Mouse (Mus musculus): ENCODE measurements around the gene Nabp2. TPM values are rescaled to one million over a fixed set of nuclear protein-coding genes. Genes with fewer than 3 reads are reported as not detected.

Nabp2 gene
- total RNA-seq, 2 experiments from 2014 or later: 56.7 to 59.0 TPM

DNA sequence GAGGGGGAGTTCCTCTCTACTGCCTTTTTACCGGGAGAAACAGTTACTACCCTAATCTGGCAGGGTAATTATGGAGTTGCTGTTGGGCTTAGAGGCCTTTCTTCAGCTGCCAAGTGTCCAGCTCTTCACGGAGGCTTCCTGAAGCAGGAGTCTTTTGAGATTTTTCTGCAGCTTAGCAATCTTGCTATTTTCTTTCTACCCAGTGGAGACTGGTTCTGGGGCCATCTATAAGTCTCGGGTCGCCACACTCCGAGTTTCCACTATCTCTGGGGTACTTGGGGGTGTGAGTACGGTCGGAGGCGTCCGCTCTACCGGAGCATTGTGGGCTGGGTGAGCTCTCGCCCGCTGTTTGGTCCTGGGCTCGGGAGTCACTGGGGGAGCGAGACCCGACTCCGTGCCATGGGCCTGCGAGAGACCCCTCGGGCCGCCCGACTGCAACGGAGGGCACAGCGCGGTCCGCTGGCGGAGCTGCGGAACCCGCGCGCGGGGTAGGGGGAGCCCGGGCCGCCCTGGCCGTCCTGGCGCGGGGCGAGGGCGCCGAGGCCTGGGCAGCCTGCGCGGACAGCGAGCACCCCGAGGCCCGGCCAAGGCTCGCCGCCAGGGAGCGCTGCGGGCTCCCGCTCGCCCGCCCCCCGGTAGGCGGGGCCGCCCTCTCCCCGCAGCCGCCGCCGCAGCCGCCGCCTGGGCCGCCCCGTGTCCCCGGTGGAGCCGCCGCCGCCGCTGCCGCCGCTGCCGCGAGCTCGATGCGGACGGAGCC lies 34.7 kb downstream of the Nabp2 start, which contains the start of gene Ankrd52:
TSS of gene Ankrd52 (plus strand) at position 661 of the 757 bp plus-strand sequence.
- DNase-seq: peak; percentile 96
- peak within 1 kb of the TSS; percentile 94 for H3K4me3 ChIP-seq
- TF ChIP-seq CTCF (IDR thresholded peaks at IDR 0.05): peak; percentile 61
- intact Hi-C loops (cut with DNase I): loop anchor here (2.0 to 10.0 kb wide), 3 partner anchors 39 to 168 kb away; partner anchors contain the start of genes Cs, Rpl41 and Zc3h10
- peak within 1 kb of the TSS; percentile 99 for H3K27ac ChIP-seq

DNA sequence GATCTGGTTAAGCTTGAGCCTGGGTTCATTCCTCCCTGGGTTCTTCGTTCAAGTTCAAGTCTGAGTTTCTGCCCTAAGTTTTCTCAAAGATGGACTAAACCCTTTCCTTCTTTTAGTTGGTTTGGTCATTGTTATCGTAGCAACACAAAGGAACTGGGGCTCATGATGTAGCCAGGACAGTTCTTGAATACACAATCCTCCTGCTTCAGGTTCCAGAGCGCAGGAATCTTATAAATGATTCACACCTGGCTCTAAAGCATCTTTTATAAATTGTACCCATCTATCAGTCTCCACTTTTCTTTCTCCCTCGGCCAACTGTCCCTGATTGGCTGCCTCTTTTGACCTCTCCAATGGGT lies 35.2 kb downstream of the Nabp2 start:
- no peak for DNase-seq
- H3K4me3 ChIP-seq: peak overlapping the region; percentile 94
- intact Hi-C loops (cut with DNase I): loop anchor here (2.0 to 10.0 kb wide), 3 partner anchors 39 to 169 kb away; partner anchors contain the start of genes Cs, Rpl41 and Zc3h10
- no peak for TF ChIP-seq CTCF (IDR thresholded peaks at IDR 0.05)
- peak overlapping the region; percentile 99 for H3K27ac ChIP-seq

DNA sequence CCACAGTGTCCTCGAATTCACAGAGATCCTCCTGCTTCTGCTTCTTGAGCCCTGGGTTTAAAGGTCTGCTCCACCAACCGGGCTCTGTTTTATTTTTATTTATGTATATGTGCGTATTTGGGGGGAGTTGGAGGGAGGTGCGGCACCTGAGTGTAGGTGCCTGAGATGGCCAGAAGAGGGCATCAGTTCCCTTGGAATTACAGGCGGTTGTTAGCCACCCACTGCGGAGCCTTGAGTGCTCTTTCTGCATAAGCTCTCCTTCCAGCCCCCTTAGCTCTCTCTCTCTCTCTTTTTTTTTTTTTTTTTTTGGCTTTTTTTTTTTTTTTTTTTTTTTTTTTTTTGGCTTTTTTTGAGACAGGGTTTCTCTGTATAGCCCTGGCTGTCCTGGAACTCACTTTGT lies 36.9 kb downstream of the Nabp2 start:
- DNase-seq: no peak
- TF ChIP-seq CTCF (IDR thresholded peaks at IDR 0.05): peak; percentile 43
- no peak overlapping the region for H3K4me3 ChIP-seq
- intact Hi-C loops (cut with DNase I): loop anchor here (10.0 kb wide), 1 partner anchor 170 kb away; the partner anchor contains the start of genes Rpl41 and Zc3h10
- peak overlapping the region; percentile 96 for H3K27ac ChIP-seq

DNA sequence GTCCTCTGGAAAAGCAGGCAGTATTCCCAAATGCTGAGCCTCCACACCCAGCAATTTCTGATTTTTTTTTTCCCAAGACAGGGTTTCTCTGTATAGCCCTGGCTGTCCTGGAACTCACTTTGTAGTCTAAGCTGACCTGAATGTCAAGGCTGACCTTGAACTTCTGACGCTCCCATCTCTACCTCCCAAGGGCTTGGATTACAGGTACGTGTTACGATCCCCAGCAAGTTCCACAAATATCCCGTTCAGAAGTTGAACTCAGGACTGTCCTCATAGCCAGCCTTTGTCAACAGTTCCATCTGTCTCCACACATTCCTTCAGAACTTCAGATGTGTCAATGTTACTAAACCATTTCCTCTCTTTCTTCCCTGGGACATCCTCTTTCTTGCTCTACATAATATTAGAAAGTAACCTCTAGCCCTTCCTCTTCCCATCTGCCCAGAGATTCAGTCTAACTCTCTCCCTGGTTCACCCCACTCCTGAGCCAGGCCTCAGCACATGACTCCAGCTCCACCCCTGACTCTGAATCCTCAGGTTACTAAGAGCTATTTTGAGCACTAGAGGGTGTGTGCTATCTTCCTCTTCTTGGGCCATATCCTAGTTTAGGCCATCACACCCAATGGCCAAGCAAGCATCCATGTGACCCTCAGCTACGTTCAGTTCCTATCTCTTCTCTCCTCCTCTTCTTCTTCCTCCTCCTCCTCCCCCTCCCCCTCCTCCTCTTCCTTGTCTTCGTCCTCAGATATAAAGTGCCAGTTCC lies 38.1 kb downstream of the Nabp2 start:
- H3K27ac ChIP-seq: peak overlapping the region; percentile 96
- DNase-seq: peak; percentile 80
- intact Hi-C loops (cut with DNase I): loop anchor here (10.0 kb wide), 1 partner anchor 172 kb away; the partner anchor contains the start of genes Rpl41 and Zc3h10

DNA sequence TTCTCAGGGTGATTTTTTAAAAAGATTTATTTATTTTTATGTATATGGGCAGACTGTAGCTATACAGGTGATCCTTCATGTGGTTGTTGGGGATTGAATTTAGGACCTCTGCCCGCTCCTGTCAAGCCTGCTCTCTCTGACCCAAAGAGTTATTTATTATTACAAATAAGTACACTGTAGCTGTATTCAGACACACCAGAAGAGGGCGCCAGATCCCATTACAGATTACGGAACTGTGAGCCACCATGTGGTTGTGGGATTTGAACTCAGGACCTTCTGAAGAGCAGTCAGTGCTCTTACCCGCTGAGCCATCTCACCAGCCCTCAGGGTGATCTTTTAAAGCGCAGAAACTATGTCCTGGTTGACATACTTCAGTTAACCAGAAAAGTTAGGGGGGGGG lies 39.1 kb downstream of the Nabp2 start:
- TF ChIP-seq CTCF (IDR thresholded peaks at IDR 0.05): peak; percentile 39
- intact Hi-C loops (cut with DNase I): loop anchor here (10.0 kb wide), 1 partner anchor 173 kb away; the partner anchor contains the start of genes Rpl41 and Zc3h10
- no peak for DNase-seq
- Histone ChIP-seq H3K27ac (peak overlapping the region; percentile 96), H3K4me3 (no peak overlapping the region)

More for the DNA sequence above, 38.1 kb downstream of the Nabp2 start:
- no peak overlapping the region for H3K4me3 ChIP-seq
- no peak for TF ChIP-seq CTCF (IDR thresholded peaks at IDR 0.05)

DNA sequence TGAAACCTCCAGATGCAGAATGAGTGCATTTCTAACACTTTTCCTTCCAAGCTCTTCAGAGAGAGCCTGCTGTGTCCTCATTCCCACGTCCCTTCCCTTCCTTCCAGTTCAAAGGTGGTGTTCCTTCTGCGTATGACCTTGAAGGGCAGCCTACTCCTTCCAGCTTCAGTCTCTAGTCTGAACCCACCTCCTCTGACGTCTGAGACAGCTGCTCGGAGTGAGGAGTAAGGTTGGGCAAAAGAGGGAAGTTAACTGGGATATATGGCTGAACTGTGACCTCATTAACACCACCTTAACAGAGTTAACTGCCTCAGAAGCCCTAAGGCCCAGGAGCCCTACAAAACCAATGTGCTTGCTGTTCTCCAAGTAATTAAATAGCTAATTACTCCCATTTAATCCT lies 40.7 kb downstream of the Nabp2 start:
- no peak overlapping the region for H3K4me3 ChIP-seq
- no peak for DNase-seq
- peak overlapping the region; percentile 96 for H3K27ac ChIP-seq
- intact Hi-C loops (cut with DNase I): loop anchor here (10.0 kb wide), 1 partner anchor 174 kb away; the partner anchor contains the start of genes Rpl41 and Zc3h10
- TF ChIP-seq CTCF (IDR thresholded peaks at IDR 0.05): no peak

DNA sequence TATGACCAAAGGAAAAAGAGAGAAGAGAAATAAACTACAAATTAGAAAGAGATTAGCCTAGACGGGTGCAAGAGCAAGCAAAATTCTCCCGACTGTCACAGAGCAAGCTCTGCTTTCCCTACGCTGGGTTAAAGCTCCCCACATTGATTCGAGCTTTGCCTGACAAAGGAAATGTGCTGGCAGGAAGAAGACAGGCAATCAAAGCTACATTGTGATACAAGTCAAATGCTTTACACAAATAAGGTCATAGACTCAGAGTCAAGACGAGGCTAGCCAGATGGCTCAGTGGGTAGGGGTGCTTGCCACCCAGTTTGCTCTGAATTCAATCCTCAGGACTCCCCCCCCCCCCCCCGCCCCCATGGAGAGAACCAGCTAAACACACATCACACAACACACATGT lies 41.3 kb downstream of the Nabp2 start:
- TF ChIP-seq CTCF (IDR thresholded peaks at IDR 0.05): no peak
- peak overlapping the region; percentile 89 for H3K4me3 ChIP-seq
- intact Hi-C loops (cut with DNase I): loop anchor here (10.0 kb wide), 1 partner anchor 175 kb away; the partner anchor contains the start of genes Rpl41 and Zc3h10
- peak overlapping the region; percentile 96 for H3K27ac ChIP-seq
- no peak for DNase-seq

DNA sequence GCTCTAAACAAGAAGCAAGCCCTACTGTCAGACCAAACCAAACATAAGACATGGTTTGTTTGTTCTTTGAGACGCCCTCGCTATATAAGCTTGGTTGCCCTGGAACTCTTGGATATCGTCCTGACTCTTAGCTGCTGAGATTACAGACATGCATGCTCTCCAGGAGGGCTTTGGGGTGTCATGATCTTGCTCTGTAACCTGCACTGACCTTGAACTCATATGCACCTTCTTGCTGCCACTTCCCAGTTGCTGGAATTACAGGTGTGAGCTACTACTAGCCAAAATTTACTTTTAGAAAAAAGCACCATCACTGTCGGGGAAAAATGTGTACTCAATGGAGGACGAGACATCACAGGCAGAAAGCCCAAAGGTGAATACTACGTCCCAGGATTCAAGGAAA lies 41.7 kb downstream of the Nabp2 start:
- intact Hi-C loops (cut with DNase I): no loop called here
- no peak for DNase-seq
- no peak for TF ChIP-seq CTCF (IDR thresholded peaks at IDR 0.05)
- Histone ChIP-seq H3K27ac (peak overlapping the region; percentile 96), H3K4me3 (peak overlapping the region; percentile 89)

DNA sequence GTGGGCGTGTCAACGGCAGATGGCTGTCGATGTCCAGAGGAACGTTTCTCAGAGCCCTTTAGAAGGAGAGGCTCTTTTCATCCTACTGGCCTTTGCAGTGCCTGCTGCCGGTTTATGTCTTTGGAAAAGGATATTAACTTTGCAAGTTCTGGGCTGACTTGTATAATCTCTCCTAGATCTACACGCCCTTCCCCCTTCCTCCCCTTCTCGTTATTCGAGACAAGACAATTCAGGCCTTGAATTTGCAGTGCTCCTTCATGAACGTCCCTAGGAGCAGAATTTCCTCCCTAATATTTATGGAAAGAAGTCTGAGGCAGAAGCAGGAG lies 42.1 kb downstream of the Nabp2 start:
- Histone ChIP-seq H3K27ac (peak overlapping the region; percentile 96), H3K4me3 (peak overlapping the region; percentile 89)
- intact Hi-C loops (cut with DNase I): no loop called here
- DNase-seq: no peak
- TF ChIP-seq CTCF (IDR thresholded peaks at IDR 0.05): no peak

DNA sequence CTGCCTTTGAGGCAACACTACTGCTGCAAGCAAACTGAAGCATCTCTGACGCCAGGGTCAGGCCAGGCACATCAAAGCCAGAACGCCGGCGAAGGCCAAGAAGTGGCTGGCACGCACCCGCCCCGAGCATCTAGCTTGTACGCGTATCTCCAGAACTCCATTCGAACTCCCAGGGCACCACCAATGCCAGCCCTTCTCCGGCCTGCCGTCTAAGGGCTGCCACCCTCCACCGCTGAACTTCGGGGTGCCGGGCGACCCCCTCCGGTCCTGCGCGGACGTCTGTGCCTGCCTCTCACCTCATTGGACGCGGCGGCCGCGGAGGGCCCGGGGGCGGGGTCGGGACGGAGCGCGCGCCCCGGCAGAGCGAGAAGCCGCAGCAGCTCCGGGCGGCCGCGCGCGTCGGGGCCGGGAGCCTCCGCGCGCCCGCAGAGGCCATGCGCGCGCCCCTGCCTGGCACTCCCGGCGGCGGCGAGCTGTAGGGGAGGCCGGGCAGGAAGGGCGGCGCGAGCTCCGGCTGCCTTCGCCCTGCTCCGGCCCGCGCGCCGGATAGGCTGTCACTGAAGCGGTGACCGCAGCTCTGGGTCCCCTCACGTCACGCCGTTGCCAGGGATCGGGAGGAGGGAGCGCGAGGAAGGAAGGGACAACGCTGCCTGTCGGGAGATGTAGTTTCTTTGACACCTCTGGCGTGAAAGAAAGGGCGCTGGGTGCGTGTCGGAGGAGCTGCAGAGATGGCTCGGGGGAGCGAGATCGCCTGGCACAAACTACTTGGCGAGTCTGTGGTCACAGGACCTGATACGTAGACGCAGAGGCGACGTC lies 42.7 kb downstream of the Nabp2 start, which contains the start of gene Coq10a:
TSS of gene Coq10a (minus strand) at position 596 of the 816 bp plus-strand sequence.
- intact Hi-C loops (cut with DNase I): no loop called here
- TF ChIP-seq CTCF (IDR thresholded peaks at IDR 0.05): no peak
- Histone ChIP-seq H3K4me3 (peak within 1 kb of the TSS; percentile 89), H3K27ac (peak within 1 kb of the TSS; percentile 96)
- peak; percentile 96 for DNase-seq

DNA sequence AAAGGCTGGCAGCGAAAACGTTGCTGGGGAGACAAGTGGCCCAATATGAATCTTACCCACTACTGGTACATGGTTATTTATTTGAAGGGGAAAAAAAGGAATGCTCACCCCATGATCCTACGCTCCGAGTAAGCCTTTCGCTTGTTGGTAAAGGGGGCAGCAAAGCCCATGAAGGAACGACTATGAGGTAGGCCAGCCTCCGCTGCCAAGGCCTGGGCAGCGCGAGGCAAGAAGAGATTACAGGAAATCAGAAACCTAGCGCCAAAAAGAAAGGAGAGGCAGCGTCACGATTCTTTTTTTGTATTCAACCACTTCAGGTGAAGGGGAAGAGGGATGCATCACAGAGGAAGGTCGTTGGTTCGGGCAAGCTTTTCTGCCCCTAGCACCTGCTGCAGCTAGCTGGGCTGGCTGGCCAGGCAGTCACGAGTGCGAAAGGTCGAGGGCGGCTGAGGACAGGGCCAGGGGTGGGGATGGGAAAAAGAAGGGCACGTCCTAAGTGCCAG lies 43.3 kb downstream of the Nabp2 start:
- peak; percentile 93 for DNase-seq
- intact Hi-C loops (cut with DNase I): no loop called here

DNA sequence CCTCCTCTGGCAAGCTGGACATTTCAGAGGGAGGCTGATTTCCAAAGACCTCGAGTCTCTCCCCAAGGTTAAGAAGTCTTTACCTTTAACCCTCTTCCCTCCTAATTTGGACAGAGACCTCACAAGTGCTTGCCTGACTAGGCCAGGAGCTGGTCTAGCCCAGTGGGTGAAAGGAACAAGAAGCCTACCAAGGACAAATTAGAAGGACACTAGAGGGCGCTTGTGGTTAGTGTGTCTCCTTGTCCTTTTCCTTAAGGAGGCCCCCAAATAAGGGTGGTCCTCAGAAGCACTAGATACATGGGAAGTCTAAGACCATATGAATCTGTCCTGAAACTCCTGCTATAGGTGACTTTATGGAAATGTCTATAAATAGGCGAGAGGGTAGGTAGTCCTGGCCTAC lies 48.7 kb downstream of the Nabp2 start:
- intact Hi-C loops (cut with DNase I): no loop called here
- H3K27ac ChIP-seq: peak overlapping the region; percentile 96
- DNase-seq: no peak

More for the DNA sequence above, 43.3 kb downstream of the Nabp2 start:
- Histone ChIP-seq H3K4me3 (peak overlapping the region; percentile 89), H3K27ac (peak overlapping the region; percentile 96)
- no peak for TF ChIP-seq CTCF (IDR thresholded peaks at IDR 0.05)

More for the DNA sequence above, 48.7 kb downstream of the Nabp2 start:
- peak; percentile 63 for TF ChIP-seq CTCF (IDR thresholded peaks at IDR 0.05)
- H3K4me3 ChIP-seq: peak overlapping the region; percentile 47

All from gastrocnemius, adult 2 months (tissue).